Mouse (Mus musculus): Measurements from ENCODE around the gene Kpnb1. TPM values are rescaled to one million over a fixed set of nuclear protein-coding genes. Genes with fewer than 3 reads are reported as not detected.

Gene Kpnb1
- 84.9 and 87.9 TPM in 2 replicates for polyA plus RNA-seq (2012; ENCODE audit: insufficient read depth, insufficient read length, missing spikeins)

DNA sequence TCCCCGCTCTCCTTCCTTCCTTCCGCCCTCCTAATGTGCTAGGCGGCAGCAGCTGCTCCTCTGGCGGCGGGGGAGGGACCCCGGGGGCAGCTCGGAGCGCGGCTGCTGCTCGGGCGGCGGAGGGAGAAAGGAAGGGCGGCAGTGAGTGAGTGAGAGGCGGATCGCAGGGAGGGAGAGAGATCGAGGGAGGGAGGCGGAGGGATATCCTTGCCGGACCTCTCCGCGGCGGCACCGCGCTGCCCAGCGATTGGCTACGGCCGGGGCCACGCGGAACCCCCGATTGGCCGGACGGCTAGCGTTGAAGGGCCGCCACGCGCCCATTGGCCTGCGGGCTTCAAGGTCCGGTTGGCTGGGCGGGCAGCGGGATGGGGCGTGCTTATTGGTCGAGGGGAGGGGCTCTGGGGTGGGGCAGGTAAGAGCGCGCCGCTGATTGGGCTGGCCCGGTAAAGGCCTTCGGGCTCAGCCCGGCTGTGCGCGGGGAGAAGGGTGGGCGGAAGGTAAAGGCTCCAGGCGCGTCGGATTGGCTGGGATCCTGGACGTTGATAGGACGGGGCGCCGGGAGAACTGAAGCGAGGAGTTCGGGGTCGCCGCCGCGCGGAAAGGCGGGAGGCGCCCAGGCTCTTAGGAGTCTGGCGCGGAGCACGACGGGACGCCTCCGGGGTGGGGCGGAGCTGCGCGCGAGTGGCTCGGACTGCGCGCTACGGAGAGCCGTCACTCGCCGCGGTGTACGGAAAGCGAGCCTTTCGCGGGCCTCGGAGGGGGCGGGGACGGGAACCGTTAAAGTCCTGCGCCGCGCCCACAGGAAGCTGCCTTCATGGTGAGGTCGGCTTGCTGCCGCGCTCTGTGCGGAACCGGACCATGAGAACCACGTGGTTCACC lies at the start of gene Kpnb1:
Gene Kpnb1 (minus strand): TSS at position 118 of the 879 bp plus-strand sequence.
- peak within 1 kb of the TSS; percentile 87 for H3K27ac ChIP-seq (ENCODE audit: insufficient read depth, low read depth, low read length)
- TF ChIP-seq POLR2A (IDR thresholded peaks at IDR 0.05; ENCODE audit: borderline replicate concordance, low read depth, low read length) (no peak), CTCF (IDR thresholded peaks at IDR 0.05; ENCODE audit: low read depth, low read length) (no peak)
- H3K4me3 ChIP-seq (ENCODE audit: insufficient read depth, low read length) = peak within 1 kb of the TSS; percentile 87
- H3K4me1 ChIP-seq (ENCODE audit: control insufficient read depth, insufficient read depth, low read length) = peaks cover 12% of the 10 kb centered on the region

DNA sequence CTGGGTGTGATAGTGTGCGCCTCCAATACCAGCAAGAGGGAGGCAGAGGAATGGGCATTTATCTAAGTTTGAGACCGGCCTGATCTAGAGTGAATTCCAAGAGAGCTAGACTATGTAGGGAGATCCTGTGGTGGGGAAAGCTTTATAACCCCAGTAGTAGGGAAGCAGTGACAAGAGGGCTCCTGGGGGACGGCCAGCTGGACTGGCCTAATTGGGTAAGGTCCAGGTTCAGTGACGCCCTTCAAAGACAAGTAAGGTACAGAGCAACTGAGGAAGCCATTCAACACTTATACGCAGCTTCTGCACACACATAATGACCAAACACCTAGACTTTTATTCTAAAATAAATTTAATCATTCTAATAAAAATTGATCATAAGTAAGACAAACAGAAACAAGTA lies 44.8 kb upstream of the Kpnb1 start:
- no peak overlapping the region for H3K27ac ChIP-seq (ENCODE audit: insufficient read depth, low read depth, low read length)
- no peak overlapping the region for H3K4me3 ChIP-seq (ENCODE audit: insufficient read depth, low read length)
- TF ChIP-seq CTCF (IDR thresholded peaks at IDR 0.05; ENCODE audit: low read depth, low read length) (no peak), POLR2A (IDR thresholded peaks at IDR 0.05; ENCODE audit: borderline replicate concordance, low read depth, low read length) (no peak)
- peaks cover 13% of the 10 kb centered on the region for H3K4me1 ChIP-seq (ENCODE audit: control insufficient read depth, insufficient read depth, low read length)

DNA sequence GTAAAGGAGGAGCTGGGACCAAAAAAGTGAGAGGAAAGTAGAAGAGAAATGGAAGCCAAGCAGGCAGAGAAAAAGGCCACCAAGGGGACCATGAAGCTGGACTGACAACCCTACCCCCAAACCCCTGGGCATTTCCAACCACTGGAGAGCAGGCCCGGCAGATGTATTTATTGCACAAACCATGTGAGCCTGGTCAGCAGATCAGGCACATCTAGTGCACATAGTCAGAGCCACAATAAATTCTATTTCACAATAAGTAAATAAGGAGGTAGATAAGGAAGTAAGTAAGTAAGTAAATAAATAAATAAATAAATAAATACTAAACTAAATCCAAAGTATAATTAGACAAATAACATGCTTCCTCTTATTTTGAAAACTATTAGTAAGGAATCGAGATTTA lies 41.7 kb upstream of the Kpnb1 start:
- no peak overlapping the region for H3K4me3 ChIP-seq (ENCODE audit: insufficient read depth, low read length)
- peaks cover 13% of the 10 kb centered on the region for H3K4me1 ChIP-seq (ENCODE audit: control insufficient read depth, insufficient read depth, low read length)
- TF ChIP-seq POLR2A (IDR thresholded peaks at IDR 0.05; ENCODE audit: borderline replicate concordance, low read depth, low read length) (no peak), CTCF (IDR thresholded peaks at IDR 0.05; ENCODE audit: low read depth, low read length) (no peak)
- H3K27ac ChIP-seq (ENCODE audit: insufficient read depth, low read depth, low read length) = peak overlapping the region; percentile 61

DNA sequence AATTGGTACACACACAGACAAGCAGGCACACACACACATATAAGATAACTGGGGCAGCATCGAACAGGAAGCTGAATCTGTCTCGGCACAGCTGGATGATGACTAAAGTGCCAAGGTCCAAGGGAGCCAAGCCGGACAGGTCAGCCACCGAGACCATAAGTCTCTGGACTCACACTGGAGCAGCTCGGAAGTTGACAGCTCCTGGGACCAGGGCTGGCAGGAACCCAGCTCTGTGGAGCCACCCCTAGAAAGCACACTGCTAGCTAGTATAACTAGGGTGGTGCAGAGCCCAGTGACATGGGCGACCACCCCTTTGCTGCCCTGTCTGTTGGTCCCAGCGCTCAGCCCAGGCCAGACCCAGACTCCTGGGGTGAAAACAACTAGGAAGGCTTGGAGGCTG lies 41.3 kb upstream of the Kpnb1 start:
- H3K27ac ChIP-seq (ENCODE audit: insufficient read depth, low read depth, low read length) = peak overlapping the region; percentile 61
- TF ChIP-seq CTCF (IDR thresholded peaks at IDR 0.05; ENCODE audit: low read depth, low read length) (no peak), POLR2A (IDR thresholded peaks at IDR 0.05; ENCODE audit: borderline replicate concordance, low read depth, low read length) (no peak)
- H3K4me3 ChIP-seq (ENCODE audit: insufficient read depth, low read length) = no peak overlapping the region
- peaks cover 13% of the 10 kb centered on the region for H3K4me1 ChIP-seq (ENCODE audit: control insufficient read depth, insufficient read depth, low read length)

DNA sequence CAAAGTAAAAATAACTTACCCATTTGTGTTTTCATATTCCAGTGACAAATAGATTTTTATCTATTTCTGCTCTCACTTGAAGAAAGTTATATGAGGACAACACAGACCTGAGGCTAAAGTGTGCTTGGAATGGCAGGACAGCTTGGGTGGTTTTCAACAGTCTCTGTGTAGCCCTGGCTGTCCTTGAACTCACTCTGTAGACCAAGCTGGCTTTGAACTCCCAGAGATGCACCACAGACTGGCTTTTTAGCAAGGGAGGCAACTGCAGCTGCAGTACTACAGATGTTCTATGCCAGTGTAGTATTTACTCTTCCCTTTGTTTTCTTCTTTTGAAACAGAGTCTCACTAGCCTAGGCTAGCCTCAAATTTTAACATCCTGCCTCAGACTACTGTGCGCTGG lies 38.5 kb upstream of the Kpnb1 start:
- Histone ChIP-seq H3K4me1 (ENCODE audit: control insufficient read depth, insufficient read depth, low read length) (peaks cover 16% of the 10 kb centered on the region), H3K4me3 (ENCODE audit: insufficient read depth, low read length) (no peak overlapping the region), H3K27ac (ENCODE audit: insufficient read depth, low read depth, low read length) (no peak overlapping the region)
- TF ChIP-seq POLR2A (IDR thresholded peaks at IDR 0.05; ENCODE audit: borderline replicate concordance, low read depth, low read length) (no peak), CTCF (IDR thresholded peaks at IDR 0.05; ENCODE audit: low read depth, low read length) (no peak)

DNA sequence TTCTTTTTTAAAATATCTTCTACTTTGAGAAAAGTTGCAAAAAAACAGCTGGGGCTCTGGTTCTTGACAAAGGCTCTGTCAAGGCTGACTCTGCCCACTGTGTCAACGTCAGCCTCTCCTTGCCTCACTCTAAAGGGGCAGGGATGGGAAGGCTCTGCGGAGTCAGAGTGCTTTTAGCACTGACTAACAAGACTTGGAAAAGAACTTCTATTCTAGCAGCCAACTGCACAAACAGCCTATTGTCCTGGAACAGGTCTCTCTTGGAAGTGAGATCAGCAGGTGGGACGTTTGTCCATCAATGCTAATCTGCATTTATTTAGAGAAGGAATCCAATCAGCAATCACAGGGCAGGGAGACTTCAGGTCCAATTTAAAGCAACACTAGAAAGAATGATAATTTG lies 35.8 kb upstream of the Kpnb1 start:
- no peak for TF ChIP-seq CTCF (IDR thresholded peaks at IDR 0.05; ENCODE audit: low read depth, low read length)
- peaks cover 6% of the 10 kb centered on the region for H3K4me1 ChIP-seq (ENCODE audit: control insufficient read depth, insufficient read depth, low read length)

DNA sequence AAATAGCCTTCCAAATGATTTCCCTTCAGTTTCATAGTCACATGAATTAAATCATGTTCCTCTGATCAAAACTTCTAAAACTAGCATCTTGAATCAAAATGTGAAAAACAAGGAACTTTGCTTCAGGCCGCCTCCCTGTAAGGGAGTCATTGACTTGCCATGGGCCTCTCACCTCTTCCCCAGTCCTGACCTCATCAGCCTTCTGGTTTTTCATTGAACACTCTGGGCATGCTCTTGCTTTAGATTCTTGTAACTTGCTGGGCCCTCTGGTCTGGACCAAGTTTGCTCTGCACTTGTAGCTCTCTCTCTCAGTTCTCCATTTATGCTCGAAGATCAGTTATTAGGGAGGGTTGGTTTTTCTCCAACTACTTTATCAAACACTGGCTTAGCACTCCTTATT lies 33.9 kb upstream of the Kpnb1 start:
- peaks cover 6% of the 10 kb centered on the region for H3K4me1 ChIP-seq (ENCODE audit: control insufficient read depth, insufficient read depth, low read length)
- no peak for TF ChIP-seq POLR2A (IDR thresholded peaks at IDR 0.05; ENCODE audit: borderline replicate concordance, low read depth, low read length)
- TF ChIP-seq CTCF (IDR thresholded peaks at IDR 0.05; ENCODE audit: low read depth, low read length) = no peak
- H3K4me3 ChIP-seq (ENCODE audit: insufficient read depth, low read length) = no peak overlapping the region
- peak overlapping the region; percentile 43 for H3K27ac ChIP-seq (ENCODE audit: insufficient read depth, low read depth, low read length)

More for the DNA sequence above, 35.8 kb upstream of the Kpnb1 start:
- H3K4me3 ChIP-seq (ENCODE audit: insufficient read depth, low read length) = no peak overlapping the region
- no peak overlapping the region for H3K27ac ChIP-seq (ENCODE audit: insufficient read depth, low read depth, low read length)

DNA sequence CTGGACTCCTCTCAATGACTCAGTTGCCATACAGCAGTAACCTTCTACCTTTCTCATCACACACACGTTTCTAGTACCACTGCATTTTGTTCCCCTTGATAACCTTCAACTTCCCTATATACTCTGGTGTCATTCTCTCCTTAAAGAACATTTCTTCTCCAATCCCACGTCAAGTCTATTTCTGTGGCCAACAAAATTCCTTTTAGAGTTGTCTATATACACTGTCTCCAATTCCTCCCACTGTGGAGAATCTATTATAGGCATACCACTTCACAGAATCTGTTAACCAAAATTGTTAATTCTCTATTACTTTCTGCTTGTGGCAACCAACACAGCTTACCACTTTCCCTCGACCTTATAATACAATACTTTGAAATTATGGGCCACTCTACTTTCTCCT lies 32.5 kb upstream of the Kpnb1 start:
- TF ChIP-seq POLR2A (IDR thresholded peaks at IDR 0.05; ENCODE audit: borderline replicate concordance, low read depth, low read length) (no peak), CTCF (IDR thresholded peaks at IDR 0.05; ENCODE audit: low read depth, low read length) (no peak)
- Histone ChIP-seq H3K4me3 (ENCODE audit: insufficient read depth, low read length) (no peak overlapping the region), H3K4me1 (ENCODE audit: control insufficient read depth, insufficient read depth, low read length) (peaks cover 6% of the 10 kb centered on the region), H3K27ac (ENCODE audit: insufficient read depth, low read depth, low read length) (no peak overlapping the region)

DNA sequence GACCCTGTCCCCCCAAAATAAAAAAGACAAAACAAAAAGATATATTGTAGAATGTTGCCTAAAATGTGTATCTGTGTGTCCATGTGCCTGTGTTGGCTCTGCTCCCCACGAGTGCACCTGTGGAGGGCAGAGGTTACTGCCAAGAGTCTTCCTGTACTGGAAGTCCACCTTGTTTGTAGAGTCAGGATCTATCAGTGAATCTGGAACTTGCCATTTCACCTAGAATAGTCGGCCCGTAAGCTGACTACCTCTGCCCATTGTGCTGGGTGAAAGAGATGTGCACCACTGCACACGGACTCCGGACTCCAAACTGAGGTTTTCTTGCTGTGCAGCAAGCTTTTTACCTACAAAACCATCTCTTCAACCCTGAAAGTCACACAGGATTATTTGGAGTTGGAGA lies 26.7 kb upstream of the Kpnb1 start:
- Histone ChIP-seq H3K4me3 (ENCODE audit: insufficient read depth, low read length) (no peak overlapping the region), H3K27ac (ENCODE audit: insufficient read depth, low read depth, low read length) (no peak overlapping the region), H3K4me1 (ENCODE audit: control insufficient read depth, insufficient read depth, low read length) (no peaks in the 10 kb centered on the region)
- TF ChIP-seq POLR2A (IDR thresholded peaks at IDR 0.05; ENCODE audit: borderline replicate concordance, low read depth, low read length) (no peak), CTCF (IDR thresholded peaks at IDR 0.05; ENCODE audit: low read depth, low read length) (no peak)

DNA sequence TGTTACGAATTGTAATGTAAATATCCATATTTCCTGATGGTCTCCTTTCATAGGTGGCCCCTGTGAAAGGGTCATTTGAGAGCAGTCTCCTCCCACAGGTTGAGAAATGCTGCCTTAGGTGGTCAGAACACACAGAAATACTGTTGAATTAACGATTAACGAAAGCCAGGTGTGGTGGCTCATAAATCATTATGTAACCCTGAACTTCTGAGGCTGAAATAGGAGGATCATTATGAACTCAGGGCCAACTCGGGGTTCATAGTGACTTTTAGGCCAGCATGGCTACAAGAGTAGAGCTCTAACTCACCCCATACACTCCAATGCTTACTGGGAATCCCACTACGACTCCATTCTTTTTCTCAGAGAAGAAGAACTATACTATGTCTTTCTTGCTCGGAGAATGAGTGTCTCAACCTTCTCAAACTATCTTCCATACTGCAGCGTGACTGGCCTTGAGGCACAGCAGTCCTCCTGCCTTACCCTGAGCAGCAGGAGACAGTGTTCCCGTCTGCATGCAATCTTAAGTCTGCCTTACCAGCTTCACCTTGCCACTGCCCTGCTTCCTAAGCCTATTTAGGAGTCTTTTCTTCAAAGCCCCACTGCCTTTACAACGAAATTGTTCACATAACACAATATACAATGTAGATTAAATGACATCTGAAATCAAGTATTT lies 23.2 kb upstream of the Kpnb1 start:
- Histone ChIP-seq H3K4me3 (ENCODE audit: insufficient read depth, low read length) (no peak overlapping the region), H3K27ac (ENCODE audit: insufficient read depth, low read depth, low read length) (no peak overlapping the region), H3K4me1 (ENCODE audit: control insufficient read depth, insufficient read depth, low read length) (no peaks in the 10 kb centered on the region)
- TF ChIP-seq POLR2A (IDR thresholded peaks at IDR 0.05; ENCODE audit: borderline replicate concordance, low read depth, low read length) (no peak), CTCF (IDR thresholded peaks at IDR 0.05; ENCODE audit: low read depth, low read length) (no peak)

Measured in bone marrow macrophage, adult 2 months (primary cell).